12 mouse cellular contexts compared by ENCODE assay signal in the genomic region with DNA sequence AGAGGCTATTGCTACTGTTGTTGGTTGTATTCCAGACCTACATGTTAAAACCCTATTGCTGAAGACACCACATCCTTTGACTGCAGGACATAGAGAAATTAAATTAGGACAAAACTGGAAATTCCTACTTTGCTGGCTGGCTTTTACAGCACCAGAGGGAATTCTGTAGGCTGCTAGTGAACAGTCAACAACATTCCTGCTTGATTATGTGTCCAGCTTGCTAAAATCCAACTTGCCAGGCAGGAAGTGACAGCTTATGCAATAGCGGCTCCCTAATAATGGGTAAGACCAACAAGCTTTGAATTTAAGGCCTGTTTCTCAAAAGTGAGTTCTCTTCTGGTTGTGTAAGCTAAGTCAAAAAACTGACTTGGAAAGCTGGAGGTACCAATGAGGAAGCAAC.
A peak's percentile ranks its signal among the peaks of the same experiment; 100 is the strongest.
DNase-seq lines count a peak whose midpoint lies in the region; ATAC-seq and TF ChIP-seq lines count a peak whose summit lies in the region.
"Had no signal": no experiment of that assay in that cellular context is flagged by ENCODE, and none has a peak within 500 bp of the region (broad histone marks: within the 10 kb centered on the region; RNA-seq: fewer than 3 reads in every experiment).

No protein-coding gene starts in this region.

- peak overlapping the region; percentile 23 for H3K27ac ChIP-seq in kidney, adult 2 months (ENCODE audit: insufficient read depth, low read depth, low read length)
- H3K27ac ChIP-seq in embryonic fibroblast, embryonic 13.5 days (ENCODE audit: insufficient read depth, low read length): peak overlapping the region; percentile 83
- no peak overlapping the region for H3K27ac ChIP-seq in thymus, adult 2 months (ENCODE audit: control insufficient read depth, insufficient read depth, low read length)
- H3K27ac ChIP-seq in liver, embryonic 12.5 days: no peak overlapping the region
- no peak overlapping the region for H3K27ac ChIP-seq in forebrain, postnatal 0 days (ENCODE audit: low read depth, low read length)
- H3K27ac ChIP-seq: embryonic facial prominence, embryonic 12.5 days; hindbrain, postnatal 0 days had no signal

- no peak overlapping the region for H3K4me2 ChIP-seq in liver, embryonic 12.5 days
- H3K4me2 ChIP-seq in forebrain, postnatal 0 days (ENCODE audit: low read depth): no peak overlapping the region
- H3K4me2 ChIP-seq: embryonic facial prominence, embryonic 12.5 days had no signal

- H3K9me3 ChIP-seq in liver, embryonic 12.5 days (replicated peaks): no peaks in the 10 kb centered on the region
- H3K9me3 ChIP-seq in forebrain, postnatal 0 days (ENCODE audit: low read length): no peaks in the 10 kb centered on the region
- H3K9me3 ChIP-seq: embryonic facial prominence, embryonic 12.5 days had no signal

- no peak for TF ChIP-seq POLR2A in kidney, adult 2 months (IDR thresholded peaks at IDR 0.05; ENCODE audit: low read depth, low read length)
- no peak for TF ChIP-seq POLR2A in embryonic fibroblast, embryonic 13.5 days (IDR thresholded peaks at IDR 0.05; ENCODE audit: low read depth, low read length)
- no peak for TF ChIP-seq POLR2A in thymus, adult 2 months (IDR thresholded peaks at IDR 0.05; ENCODE audit: control insufficient read depth, extremely low read depth, insufficient read depth, low read length, poor library complexity)

- no peak for ATAC-seq in liver, embryonic 12.5 days
- ATAC-seq in forebrain, postnatal 0 days: no peak
- ATAC-seq: activated CD4-positive, CD25-positive, alpha-beta regulatory T cell, adult 4 months; hindbrain, postnatal 0 days had no signal

- 70% methylated on average over 1 of the region's 1 CpGs for WGBS in kidney, adult 2 months
- WGBS in thymus, adult 2 months: 96% methylated on average over 1 of the region's 1 CpGs
- WGBS in liver, embryonic 12.5 days (ENCODE audit: insufficient replicate concordance): 70% methylated on average over 1 of the region's 1 CpGs
- WGBS in forebrain, postnatal 0 days: 80% methylated on average over 1 of the region's 1 CpGs

- no peak overlapping the region for H3K4me3 ChIP-seq in kidney, adult 2 months (ENCODE audit: insufficient read depth, low read depth, low read length)
- no peak overlapping the region for H3K4me3 ChIP-seq in embryonic fibroblast, embryonic 13.5 days (ENCODE audit: insufficient read depth, low read length)
- H3K4me3 ChIP-seq in thymus, adult 2 months (ENCODE audit: control insufficient read depth, insufficient read depth, low read length): no peak overlapping the region
- H3K4me3 ChIP-seq in liver, embryonic 12.5 days: no peak overlapping the region
- H3K4me3 ChIP-seq in forebrain, postnatal 0 days (ENCODE audit: low read depth, low read length): no peak overlapping the region
- H3K4me3 ChIP-seq: embryonic facial prominence, embryonic 12.5 days had no signal

- TF ChIP-seq CTCF in kidney, adult 2 months (conservative IDR thresholded peaks at IDR 0.05; ENCODE audit: insufficient read depth, insufficient read length, low read depth, low read length): no peak
- no peak for TF ChIP-seq CTCF in embryonic fibroblast, embryonic 13.5 days (IDR thresholded peaks at IDR 0.05; ENCODE audit: borderline replicate concordance, insufficient read depth, low read length)
- no peak for TF ChIP-seq CTCF in thymus, adult 2 months (IDR thresholded peaks at IDR 0.05; ENCODE audit: borderline replicate concordance, control insufficient read depth, extremely low read depth, insufficient read depth, low read length, poor library complexity)
- no peak for TF ChIP-seq CTCF in forebrain, postnatal 0 days (IDR thresholded peaks at IDR 0.05; ENCODE audit: low read depth)

- DNase-seq in kidney, adult 2 months: peak; percentile 46
- no peak for DNase-seq in kidney, adult 18-20 months
- DNase-seq in heart, postnatal 25 days (ENCODE audit: low spot score): peak; percentile 47
- DNase-seq in lung, postnatal 4 days: peak; percentile 26 to 36
- no peak for DNase-seq in thymus, adult 2 months
- DNase-seq in forebrain, postnatal 0 days: no peak
- DNase-seq: cerebellum, adult 2 months had no signal

- no peaks in the 10 kb centered on the region; the same call in 1 of the 2 replicates for H3K27me3 ChIP-seq in kidney, adult 2 months (replicated peaks; ENCODE audit: control insufficient read depth, insufficient read depth, low read length)
- no peaks in the 10 kb centered on the region for H3K27me3 ChIP-seq in thymus, adult 2 months (ENCODE audit: control insufficient read depth, insufficient read depth, low read length)
- H3K27me3 ChIP-seq in liver, embryonic 12.5 days (replicated peaks): no peaks in the 10 kb centered on the region
- H3K27me3 ChIP-seq in forebrain, postnatal 0 days (ENCODE audit: insufficient read depth, low read length): no peaks in the 10 kb centered on the region
- H3K27me3 ChIP-seq: embryonic facial prominence, embryonic 12.5 days had no signal

- intact Hi-C loops in heart, postnatal 25 days (cut with DNase I): no loop called here

- H3K9ac ChIP-seq in liver, embryonic 12.5 days: no peak overlapping the region
- no peak overlapping the region for H3K9ac ChIP-seq in forebrain, postnatal 0 days
- H3K9ac ChIP-seq: embryonic facial prominence, embryonic 12.5 days had no signal

- H3K4me1 ChIP-seq in kidney, adult 2 months (ENCODE audit: control insufficient read depth, insufficient read depth, low read length): peaks cover 4% of the 10 kb centered on the region; the same call in 1 of the 2 replicates
- 0 out of 2 replicates have a peak, but pooled peaks cover 2% of the 10 kb centered on the region for H3K4me1 ChIP-seq in embryonic fibroblast, embryonic 13.5 days (ENCODE audit: control insufficient read depth, insufficient read depth, low read length)
- no peaks in the 10 kb centered on the region for H3K4me1 ChIP-seq in thymus, adult 2 months (replicated peaks; ENCODE audit: control insufficient read depth, insufficient read depth, low read length)
- no peaks in the 10 kb centered on the region for H3K4me1 ChIP-seq in liver, embryonic 12.5 days
- H3K4me1 ChIP-seq in forebrain, postnatal 0 days (ENCODE audit: insufficient read depth): no peaks in the 10 kb centered on the region
- H3K4me1 ChIP-seq: embryonic facial prominence, embryonic 12.5 days had no signal

- H3K36me3 ChIP-seq in kidney, adult 2 months (ENCODE audit: control insufficient read depth, insufficient read depth, low read length): no peaks in the 10 kb centered on the region
- H3K36me3 ChIP-seq in thymus, adult 2 months (ENCODE audit: control insufficient read depth, insufficient read depth, low read length): no peaks in the 10 kb centered on the region
- no peaks in the 10 kb centered on the region for H3K36me3 ChIP-seq in liver, embryonic 12.5 days
- H3K36me3 ChIP-seq in forebrain, postnatal 0 days (ENCODE audit: insufficient read depth): no peaks in the 10 kb centered on the region
- H3K36me3 ChIP-seq: embryonic facial prominence, embryonic 12.5 days had no signal

Comparison
In these comparisons a context has a peak if more than half of its experiments do, and no peak if none do; other contexts are left out.
1. DNase-seq: peak in kidney, adult 2 months (single experiment), heart, postnatal 25 days (single experiment) and lung, postnatal 4 days (2 of 2); none in kidney, adult 18-20 months (single experiment), thymus, adult 2 months (single experiment) and forebrain, postnatal 0 days (single experiment).
2. H3K27ac ChIP-seq: peak in kidney, adult 2 months (single experiment) and embryonic fibroblast, embryonic 13.5 days (single experiment); none in thymus, adult 2 months (single experiment), liver, embryonic 12.5 days (single experiment) and forebrain, postnatal 0 days (single experiment).